Mouse (Mus musculus): ENCODE measurements at regions not wholly inside any gene's neighbourhood (a gene's known extent, or its start where the extent isn't known, plus 50 kb on each side); places are given as distances from the start of the nearest gene placed in this dataset.

- H3K4me1 ChIP-seq (ENCODE audit: control insufficient read depth, insufficient read depth, low read length), result no peaks in the 10 kb centered on the region
- 83% methylated on average over 4 of the region's 4 CpGs for WGBS
- TF ChIP-seq CTCF (IDR thresholded peaks at IDR 0.05; ENCODE audit: control insufficient read depth, insufficient read depth, low read length), result no peak
- no peak for TF ChIP-seq POLR2A (IDR thresholded peaks at IDR 0.05; ENCODE audit: borderline replicate concordance, control insufficient read depth, low read depth, low read length)
Measured at GRCm38 (mm10) chr15:50304085-50304484, 3580.6 kb upstream of the Gm7489 start.

GRCm38 (mm10) chr15:50320796-50321195, 3563.9 kb upstream of the Gm7489 start:
- H3K27ac ChIP-seq (ENCODE audit: control insufficient read depth, insufficient read depth, low read depth, low read length, poor library complexity), result no peak overlapping the region
- no peak for TF ChIP-seq POLR2A (IDR thresholded peaks at IDR 0.05; ENCODE audit: borderline replicate concordance, control insufficient read depth, low read depth, low read length)
- TF ChIP-seq CTCF (IDR thresholded peaks at IDR 0.05; ENCODE audit: control insufficient read depth, insufficient read depth, low read length), result no peak
- no peaks in the 10 kb centered on the region for H3K4me1 ChIP-seq (ENCODE audit: control insufficient read depth, insufficient read depth, low read length)
- no peak overlapping the region for H3K4me3 ChIP-seq (replicated peaks; ENCODE audit: control insufficient read depth, low read depth, low read length)

More at GRCm38 (mm10) chr15:50304085-50304484, 3580.6 kb upstream of the Gm7489 start:
- Histone ChIP-seq H3K4me3 (replicated peaks; ENCODE audit: control insufficient read depth, low read depth, low read length) (no peak overlapping the region), H3K27ac (ENCODE audit: control insufficient read depth, insufficient read depth, low read depth, low read length, poor library complexity) (no peak overlapping the region)

- TF ChIP-seq CTCF (IDR thresholded peaks at IDR 0.05; ENCODE audit: control insufficient read depth, insufficient read depth, low read length), result no peak
- TF ChIP-seq POLR2A (IDR thresholded peaks at IDR 0.05; ENCODE audit: borderline replicate concordance, control insufficient read depth, low read depth, low read length), result no peak
- 89% methylated on average over 5 of the region's 5 CpGs for WGBS
- Histone ChIP-seq H3K4me3 (replicated peaks; ENCODE audit: control insufficient read depth, low read depth, low read length) (no peak overlapping the region), H3K27ac (ENCODE audit: control insufficient read depth, insufficient read depth, low read depth, low read length, poor library complexity) (no peak overlapping the region), H3K4me1 (ENCODE audit: control insufficient read depth, insufficient read depth, low read length) (no peaks in the 10 kb centered on the region)
Measured at GRCm38 (mm10) chr15:50345536-50345935, 3539.2 kb upstream of the Gm7489 start.

- Histone ChIP-seq H3K4me1 (ENCODE audit: control insufficient read depth, insufficient read depth, low read length) (no peaks in the 10 kb centered on the region), H3K27ac (ENCODE audit: control insufficient read depth, insufficient read depth, low read depth, low read length, poor library complexity) (no peak overlapping the region), H3K4me3 (replicated peaks; ENCODE audit: control insufficient read depth, low read depth, low read length) (no peak overlapping the region)
- 85% methylated on average over 2 of the region's 2 CpGs for WGBS
- TF ChIP-seq CTCF (IDR thresholded peaks at IDR 0.05; ENCODE audit: control insufficient read depth, insufficient read depth, low read length), result no peak
- no peak for TF ChIP-seq POLR2A (IDR thresholded peaks at IDR 0.05; ENCODE audit: borderline replicate concordance, control insufficient read depth, low read depth, low read length)
Measured at GRCm38 (mm10) chr15:50346953-50347352, 3537.8 kb upstream of the Gm7489 start.

- Histone ChIP-seq H3K4me1 (ENCODE audit: control insufficient read depth, insufficient read depth, low read length) (no peaks in the 10 kb centered on the region; the same call in 1 of the 2 replicates), H3K27ac (ENCODE audit: control insufficient read depth, insufficient read depth, low read depth, low read length, poor library complexity) (no peak overlapping the region), H3K4me3 (replicated peaks; ENCODE audit: control insufficient read depth, low read depth, low read length) (no peak overlapping the region)
- TF ChIP-seq POLR2A (IDR thresholded peaks at IDR 0.05; ENCODE audit: borderline replicate concordance, control insufficient read depth, low read depth, low read length) (no peak), CTCF (IDR thresholded peaks at IDR 0.05; ENCODE audit: control insufficient read depth, insufficient read depth, low read length) (no peak)
- WGBS, result 80% methylated on average over 5 of the region's 5 CpGs
Measured at GRCm38 (mm10) chr15:50360033-50360988, 3524.4 kb upstream of the Gm7489 start.

GRCm38 (mm10) chr15:50361334-50361733, 3523.4 kb upstream of the Gm7489 start:
- H3K27ac ChIP-seq (ENCODE audit: control insufficient read depth, insufficient read depth, low read depth, low read length, poor library complexity), result no peak overlapping the region
- TF ChIP-seq POLR2A (IDR thresholded peaks at IDR 0.05; ENCODE audit: borderline replicate concordance, control insufficient read depth, low read depth, low read length) (no peak), CTCF (IDR thresholded peaks at IDR 0.05; ENCODE audit: control insufficient read depth, insufficient read depth, low read length) (no peak)
- peak overlapping the region; percentile 19 for H3K4me3 ChIP-seq (replicated peaks; ENCODE audit: control insufficient read depth, low read depth, low read length)
- 4% methylated on average over 8 of the region's 8 CpGs for WGBS
- no peaks in the 10 kb centered on the region; the same call in 1 of the 2 replicates for H3K4me1 ChIP-seq (ENCODE audit: control insufficient read depth, insufficient read depth, low read length)

- Histone ChIP-seq H3K27ac (ENCODE audit: control insufficient read depth, insufficient read depth, low read depth, low read length, poor library complexity) (no peak overlapping the region), H3K4me3 (replicated peaks; ENCODE audit: control insufficient read depth, low read depth, low read length) (no peak overlapping the region), H3K4me1 (ENCODE audit: control insufficient read depth, insufficient read depth, low read length) (no peaks in the 10 kb centered on the region; the same call in 1 of the 2 replicates)
- 1% methylated on average over 4 of the region's 4 CpGs for WGBS
- TF ChIP-seq CTCF (IDR thresholded peaks at IDR 0.05; ENCODE audit: control insufficient read depth, insufficient read depth, low read length), result no peak
- TF ChIP-seq POLR2A (IDR thresholded peaks at IDR 0.05; ENCODE audit: borderline replicate concordance, control insufficient read depth, low read depth, low read length), result no peak
Measured at GRCm38 (mm10) chr15:50361751-50362507, 3522.8 kb upstream of the Gm7489 start.

All from bone marrow, adult 2 months (tissue).